Mouse (Mus musculus) right cerebral cortex, postnatal 36 days (tissue): ENCODE measurements around the gene Hoxa10.

Experiments used
- DNase-seq, 2 experiments: peaks; one replicate each; pipeline ENCODE4 v3.0.0; 2022; ENCODE audit warnings: low spot score in 2 of 2, mixed read lengths in 1 of 2

Gene Hoxa10

GRCm38 (mm10) chr6:52245757-52246142 is 5.1 kb upstream of the Hoxa10 start, which contains the start of gene Hoxa11:
Gene Hoxa11 (minus strand): TSS chr6:52245810.
- DNase-seq = no peak

GRCm38 (mm10) chr6:52245040-52245756 is 4.5 kb upstream of the Hoxa10 start:
- DNase-seq = no peak

- no peak for DNase-seq
Observed at GRCm38 (mm10) chr6:52244471-52245039, 3.9 kb upstream of the Hoxa10 start.

- DNase-seq = no peak
Observed at GRCm38 (mm10) chr6:52243681-52244121, 3.0 kb upstream of the Hoxa10 start.

GRCm38 (mm10) chr6:52242801-52243332 is 2.2 kb upstream of the Hoxa10 start:
- DNase-seq = no peak

GRCm38 (mm10) chr6:52241001-52241621 is 457 bp upstream of the Hoxa10 start:
- DNase-seq = no peak

GRCm38 (mm10) chr6:52239625-52240388 is 847 bp downstream of the Hoxa10 start:
- no peak for DNase-seq

GRCm38 (mm10) chr6:52238976-52239375 is 1.7 kb downstream of the Hoxa10 start:
- DNase-seq = no peak

GRCm38 (mm10) chr6:52238155-52238545 is 2.5 kb downstream of the Hoxa10 start:
- DNase-seq = no peak

GRCm38 (mm10) chr6:52237346-52238154 is 3.1 kb downstream of the Hoxa10 start:
- DNase-seq = no peak

- no peak for DNase-seq
Observed at GRCm38 (mm10) chr6:52236806-52237205, 3.8 kb downstream of the Hoxa10 start.

- no peak for DNase-seq
Observed at GRCm38 (mm10) chr6:52235866-52236265, 4.8 kb downstream of the Hoxa10 start.

- no peak for DNase-seq
Observed at GRCm38 (mm10) chr6:52235267-52235666, 5.4 kb downstream of the Hoxa10 start.

GRCm38 (mm10) chr6:52234428-52235140 is 6.1 kb downstream of the Hoxa10 start:
- no peak for DNase-seq

GRCm38 (mm10) chr6:52233546-52234427 is 6.9 kb downstream of the Hoxa10 start:
- DNase-seq = no peak

GRCm38 (mm10) chr6:52232984-52233545 is 7.6 kb downstream of the Hoxa10 start:
- no peak for DNase-seq

GRCm38 (mm10) chr6:52232568-52232965 is 8.1 kb downstream of the Hoxa10 start:
- DNase-seq = no peak

- no peak for DNase-seq
Observed at GRCm38 (mm10) chr6:52231885-52232567, 8.6 kb downstream of the Hoxa10 start.
